Mouse (Mus musculus) cortical plate, adult 2 months (tissue): ENCODE data around the gene Dpysl4.

Experiments
- CTCF ChIP-seq: fragments of 200-500 bp; IDR thresholded peaks from 2 replicates; pipeline ENCODE4 v1.5.1; 2011; ENCODE audit warnings: mild to moderate bottlenecking, control low read depth, low read length; ENCODE audit not compliant: insufficient read depth; ENCODE audit errors: extremely low read depth
- POLR2A ChIP-seq: fragments of 200-500 bp; IDR thresholded peaks from 2 replicates; pipeline ENCODE4 v1.6.1; 2011; ENCODE audit warnings: mild to moderate bottlenecking, low read length, control low read depth; ENCODE audit not compliant: insufficient read depth; ENCODE audit errors: extremely low read depth

DNA sequence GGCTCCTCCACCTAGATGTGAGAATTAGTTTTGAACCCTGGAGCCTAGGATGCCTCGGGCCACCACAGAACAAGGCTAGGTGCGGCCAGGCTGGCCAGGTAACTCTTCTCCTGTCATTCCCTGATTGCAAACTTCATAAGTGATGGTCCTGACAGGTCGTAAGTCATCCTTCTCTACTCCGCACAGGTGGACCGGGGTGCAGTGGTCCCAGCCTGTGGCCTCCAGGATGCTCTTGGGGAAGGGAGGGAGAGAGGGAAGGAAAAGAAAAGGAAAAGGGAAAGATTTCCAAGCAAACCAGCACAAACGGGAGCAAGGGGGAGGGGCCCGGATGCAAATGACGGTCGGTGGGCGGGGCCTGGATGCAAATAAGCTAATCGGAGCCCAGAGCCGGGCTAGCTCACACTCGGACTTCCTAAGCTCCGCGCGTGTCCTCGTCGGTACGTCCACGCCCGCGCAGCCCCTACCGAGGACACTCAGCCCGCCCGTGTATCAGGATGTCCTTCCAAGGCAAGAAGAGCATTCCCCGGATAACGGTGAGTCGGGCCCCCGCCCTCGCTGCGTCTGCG is at the start of gene Dpysl4:
- TF ChIP-seq CTCF (no peak), POLR2A (peak; percentile 94)
